Mouse (Mus musculus) adrenal gland, postnatal 10 days (tissue): Measurements from ENCODE around the gene Grik5. TPM values are rescaled to one million over a fixed set of nuclear protein-coding genes. Genes with fewer than 3 reads are reported as not detected.

Experiments
- DNase-seq: peaks from one replicate; pipeline ENCODE4 v3.0.0; 2021; ENCODE audit warnings: mixed read lengths
- microRNA-seq: library from miRNA; unstranded; fragments of <30 nt; microRNA quantifications from one replicate; pipeline ENCODE4 v1.2.0, GENCODE M21; 2021
- total RNA-seq, 2 experiments: library from RNA; stranded (reverse); gene quantifications; 2 replicates each; pipeline ENCODE4 v1.2.3; 2021

Grik5 gene
- total RNA-seq, 2 experiments from 2014 or later, result 16.1 to 25.3 TPM

GRCm38 (mm10) chr7:24985799-24986198 is 86.3 kb downstream of the Grik5 start:
- DNase-seq, result no peak

DNA sequence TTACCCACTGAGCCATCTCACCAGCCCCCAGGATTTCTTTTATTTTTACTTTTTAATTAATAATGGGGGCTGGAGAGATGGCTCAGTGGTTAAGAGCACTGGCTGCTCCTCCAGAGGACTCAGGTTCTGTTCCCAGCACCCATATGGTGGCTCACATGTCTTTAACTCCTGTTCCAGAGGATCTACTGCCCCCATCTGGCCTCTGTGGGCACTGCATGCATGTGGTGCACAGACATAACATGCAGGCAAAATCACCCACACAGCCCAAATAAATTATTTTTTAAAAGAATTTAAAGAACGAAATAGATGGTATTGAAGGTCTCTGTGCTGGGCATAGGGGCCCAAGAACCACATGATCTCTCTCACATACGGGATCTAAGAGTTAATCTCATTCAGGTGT is 87.8 kb downstream of the Grik5 start:
- no peak for DNase-seq

DNA sequence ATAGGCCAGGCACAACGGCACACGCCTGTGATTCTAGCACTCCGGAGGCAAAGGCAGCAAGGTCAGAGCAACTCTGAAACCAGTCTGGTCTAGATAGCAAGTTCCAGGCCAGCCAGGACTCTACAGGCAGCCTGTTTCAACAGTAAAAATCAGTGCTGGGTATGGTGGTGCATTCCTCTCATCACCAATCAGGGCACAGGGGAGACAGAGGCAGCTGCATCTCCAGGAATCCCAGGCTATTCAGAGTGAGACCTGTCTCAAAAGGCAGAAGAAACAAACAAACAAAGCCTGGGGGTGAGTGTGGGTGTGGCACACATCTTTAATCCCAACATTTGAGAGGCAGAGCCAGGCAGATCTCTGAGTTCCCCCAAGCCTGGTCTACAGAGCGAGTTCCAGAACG is 88.8 kb downstream of the Grik5 start:
- DNase-seq, result no peak

DNA sequence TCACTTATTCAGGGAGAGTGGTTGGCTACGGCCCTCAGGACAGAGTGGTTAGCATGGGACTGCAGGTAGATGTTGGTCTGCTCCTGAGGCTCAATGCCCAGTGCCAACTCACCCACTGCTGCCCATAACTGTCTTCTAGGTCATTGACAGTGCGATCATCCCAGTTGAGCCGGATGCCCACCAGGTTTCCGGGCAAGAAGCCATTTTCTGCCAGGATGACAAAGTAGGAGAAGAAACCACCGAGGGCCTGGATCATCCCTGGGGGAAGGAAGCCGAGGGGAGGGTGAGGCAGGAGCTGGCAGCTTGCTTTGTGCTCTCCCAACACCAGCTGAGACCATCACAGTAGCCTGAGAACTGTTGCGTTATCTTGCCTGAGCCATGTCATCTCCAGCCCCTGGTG is 91.7 kb downstream of the Grik5 start:
- DNase-seq, result no peak

DNA sequence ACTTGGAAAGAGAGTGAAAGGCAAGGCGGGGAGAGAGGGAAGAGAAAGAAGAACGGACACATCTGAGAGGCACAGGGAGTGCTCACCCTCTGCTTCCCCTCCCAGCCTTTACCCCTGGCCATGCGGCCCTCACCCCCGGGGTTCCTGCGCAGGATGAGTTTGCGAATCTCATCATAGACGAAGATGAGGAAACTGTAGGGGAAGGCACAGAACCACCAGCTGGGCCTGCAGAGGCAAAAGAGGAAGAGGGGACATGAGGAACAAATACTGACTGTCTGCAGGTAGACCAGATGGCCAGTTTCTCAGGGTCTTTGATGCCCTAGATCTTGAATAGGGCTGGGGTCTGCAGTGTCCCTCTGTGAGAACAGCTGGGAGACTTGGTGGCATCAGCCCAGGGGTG is 93.4 kb downstream of the Grik5 start:
- no peak for DNase-seq

GRCm38 (mm10) chr7:24974893-24975595 is 97.1 kb downstream of the Grik5 start:
- DNase-seq, result peak; percentile 42

GRCm38 (mm10) chr7:24973902-24974301 is 98.2 kb downstream of the Grik5 start:
- no peak for DNase-seq

- no peak for DNase-seq
Measured at GRCm38 (mm10) chr7:24973208-24973607, 98.9 kb downstream of the Grik5 start.

GRCm38 (mm10) chr7:24971972-24972893 is 99.9 kb downstream of the Grik5 start, which contains the start of gene Rabac1:
Gene Rabac1, minus strand, starts transcription at chr7:24972754.
- DNase-seq, result peak; percentile 93

GRCm38 (mm10) chr7:24971261-24971971 is 100.7 kb downstream of the Grik5 start:
- DNase-seq, result peak; percentile 52

- no peak for DNase-seq
Measured at GRCm38 (mm10) chr7:24970341-24970740, 101.8 kb downstream of the Grik5 start.

DNA sequence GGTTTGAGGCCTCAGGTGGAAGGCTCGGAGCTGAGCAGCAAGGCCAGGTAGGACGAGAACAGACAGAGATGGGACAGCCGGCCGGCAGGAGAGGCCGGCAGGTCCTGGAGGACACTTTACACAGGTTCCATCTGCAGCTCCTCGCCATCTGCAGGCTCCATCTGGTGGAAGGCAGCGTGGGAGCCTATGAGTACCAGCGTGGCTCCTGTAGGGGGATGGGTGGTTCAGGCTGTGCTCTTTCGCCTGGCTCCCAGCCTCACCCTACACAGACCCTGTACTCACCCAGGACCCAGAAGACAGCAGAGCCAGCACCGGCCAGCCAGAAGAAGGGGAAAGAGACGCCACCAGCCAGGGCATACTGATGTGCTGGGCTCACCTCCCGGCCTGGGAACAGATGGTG is 102.3 kb downstream of the Grik5 start:
- no peak for DNase-seq

DNA sequence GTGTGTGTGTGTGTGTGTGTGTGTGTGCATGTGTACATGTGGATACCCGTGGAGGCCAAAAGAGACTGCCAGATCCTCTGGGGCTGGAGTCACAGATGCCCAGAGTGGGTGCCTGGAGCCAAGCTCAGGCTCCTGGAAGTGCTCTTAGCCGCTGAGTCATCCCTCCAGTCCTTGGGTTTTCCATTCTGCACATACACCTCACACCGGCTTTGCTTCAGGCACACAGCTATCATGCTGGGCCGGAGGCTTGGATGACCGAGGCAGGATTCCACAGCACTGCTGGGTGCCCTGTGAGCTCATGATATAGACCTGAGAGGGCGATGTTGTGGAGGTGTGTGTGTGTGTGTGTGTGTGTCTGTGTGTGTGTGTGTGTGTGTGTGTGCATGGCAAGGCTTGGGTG is 103.7 kb downstream of the Grik5 start:
- DNase-seq, result no peak

- no peak for DNase-seq
Measured at GRCm38 (mm10) chr7:24967966-24968365, 104.2 kb downstream of the Grik5 start.

- peak; percentile 88 for DNase-seq
Measured at GRCm38 (mm10) chr7:24964897-24965535, 107.1 kb downstream of the Grik5 start.

GRCm38 (mm10) chr7:24964288-24964687 is 107.9 kb downstream of the Grik5 start:
- no peak for DNase-seq

Small RNA genes lying within 50 kb of the gene (microRNA-seq; reads per million reads assigned to microRNA genes)
- gene Mir6537, result not detected
- gene Mir7046, result 1.8 reads per million
- not detected for gene Mir7047

Other genes starting within 250 kb of the Grik5 start
- gene Gm9844, start 210.1 kb downstream of the Grik5 start, total RNA-seq, result 1 to 10 TPM in 1 of 2 experiments, not detected in 1; 2.6 TPM
- not detected for gene Lypd4, start 202.4 kb downstream of the Grik5 start, total RNA-seq
- gene Dmrtc2, start 202.3 kb downstream of the Grik5 start, total RNA-seq, result not detected
- 1,000 to 10,000 TPM; 1,109 to 1,195 TPM for gene Rps19, start 188.0 kb downstream of the Grik5 start, total RNA-seq
- gene Cd79a, start 175.0 kb downstream of the Grik5 start, total RNA-seq, result 1 to 10 TPM; 9.6 to 9.8 TPM
- 100 to 1,000 TPM in 1 of 2 experiments, 10 to 100 TPM in 1; 93.0 to 137 TPM for gene Arhgef1, start 169.4 kb downstream of the Grik5 start, total RNA-seq
- not detected for gene Gm4881, start 127.9 kb downstream of the Grik5 start, total RNA-seq
- 100 to 1,000 TPM; 222 to 234 TPM for gene Rabac1, start 99.6 kb downstream of the Grik5 start, total RNA-seq
- 10 to 100 TPM; 26.2 to 42.2 TPM for gene Atp1a3, start 66.4 kb downstream of the Grik5 start, total RNA-seq
- 10 to 100 TPM; 18.3 to 18.5 TPM for gene Zfp574, start 221 bp upstream of the Grik5 start, total RNA-seq
- 1 to 10 TPM; 2.3 to 3.6 TPM for gene Pou2f2, start 107.4 kb upstream of the Grik5 start, total RNA-seq
- 10 to 100 TPM; 14.8 to 16.9 TPM for gene Dedd2, start 148.3 kb upstream of the Grik5 start, total RNA-seq
- 10 to 100 TPM in 1 of 2 experiments, 1 to 10 TPM in 1; 9.2 to 11.8 TPM for gene Zfp526, start 149.1 kb upstream of the Grik5 start, total RNA-seq
- 10 to 100 TPM; 92.5 to 96.7 TPM for gene Gsk3a, start 165.5 kb upstream of the Grik5 start, total RNA-seq
- gene Erf, start 178.4 kb upstream of the Grik5 start, total RNA-seq, result 10 to 100 TPM; 33.0 to 42.3 TPM
- 100 to 1,000 TPM in 1 of 2 experiments, 10 to 100 TPM in 1; 92.7 to 116 TPM for gene Cic, start 195.4 kb upstream of the Grik5 start, total RNA-seq
- 10 to 100 TPM; 38.1 to 39.7 TPM for gene Pafah1b3, start 225.6 kb upstream of the Grik5 start, total RNA-seq
- not detected for gene Prr19, start 229.1 kb upstream of the Grik5 start, total RNA-seq
- gene Tmem145, start 233.8 kb upstream of the Grik5 start, total RNA-seq, result 1 to 10 TPM; 1.1 to 2.2 TPM
- gene Megf8, start 244.8 kb upstream of the Grik5 start, total RNA-seq, result 10 to 100 TPM; 31.1 to 41.0 TPM